Mouse (Mus musculus): ENCODE measurements around the gene Sp3. TPM values are rescaled to one million over a fixed set of nuclear protein-coding genes. Genes with fewer than 3 reads are reported as not detected.

The Sp3 gene
- polyA plus RNA-seq, 2 experiments: 19.0 to 35.0 TPM

DNA sequence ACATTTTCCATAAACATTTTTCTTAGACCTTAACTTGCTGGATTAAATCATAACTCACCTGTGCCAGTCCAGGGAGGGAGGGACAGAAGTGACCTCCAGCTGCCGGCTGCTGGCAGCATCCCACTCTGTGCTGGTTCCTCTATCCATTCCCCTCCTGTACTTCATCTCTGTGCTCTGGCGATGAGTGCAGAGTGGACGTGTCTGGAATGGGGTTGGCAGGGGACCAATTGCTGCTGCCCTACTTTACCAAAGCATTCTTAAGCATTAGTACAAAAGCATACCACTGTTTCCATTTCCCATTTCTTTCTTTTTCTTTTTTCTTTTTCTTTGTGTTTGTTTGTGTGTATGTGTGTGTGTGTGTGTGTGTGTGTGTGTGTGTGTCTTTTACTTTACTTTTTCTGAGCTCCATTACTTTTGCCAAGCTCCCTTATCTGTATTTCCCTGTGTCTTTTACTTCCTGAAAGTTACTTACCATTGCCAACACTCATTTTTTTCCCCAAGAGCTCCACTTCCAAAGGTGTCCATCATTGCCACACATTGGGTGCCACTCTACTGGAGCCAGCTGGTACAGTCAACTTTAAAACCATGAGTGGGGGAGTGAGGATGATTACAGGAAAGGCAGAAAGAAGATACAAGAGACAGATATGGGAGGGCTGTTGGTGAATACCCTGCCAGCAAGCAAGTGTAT lies 82.0 kb downstream of the Sp3 start:
- Histone ChIP-seq H3K27me3 (ENCODE audit: control insufficient read depth, insufficient read depth, low read length) (no peaks in the 10 kb centered on the region), H3K4me2 (ENCODE audit: low read depth) (no peak overlapping the region), H3K9me3 (ENCODE audit: control insufficient read depth, low read length) (no peaks in the 10 kb centered on the region), H3K36me3 (replicated peaks; ENCODE audit: control insufficient read depth, insufficient read depth, low read depth) (no peaks in the 10 kb centered on the region), H3K27ac (no peak overlapping the region), H3K4me1 (replicated peaks; ENCODE audit: control insufficient read depth in 2 of 2, insufficient read depth in 2 of 2, low read length in 1 of 2) (no peaks in the 10 kb centered on the region), H3K9ac (replicated peaks) (no peak overlapping the region), H3K4me3 (ENCODE audit: insufficient read depth in 1 of 2, low read depth in 2 of 2, low read length in 2 of 2) (no peak overlapping the region)
- DNase-seq (ENCODE audit: low read depth in 3 of 3, low spot score in 3 of 3) (no peak), ATAC-seq (ENCODE audit: insufficient read depth) (no peak)
- 72% methylated on average over 3 of the region's 3 CpGs for WGBS (ENCODE audit: insufficient replicate concordance)
- TF ChIP-seq CTCF (IDR thresholded peaks at IDR 0.05; ENCODE audit: low read depth): no peak
- TF ChIP-seq EP300 (IDR thresholded peaks at IDR 0.05; ENCODE audit: low read depth): no peak

DNA sequence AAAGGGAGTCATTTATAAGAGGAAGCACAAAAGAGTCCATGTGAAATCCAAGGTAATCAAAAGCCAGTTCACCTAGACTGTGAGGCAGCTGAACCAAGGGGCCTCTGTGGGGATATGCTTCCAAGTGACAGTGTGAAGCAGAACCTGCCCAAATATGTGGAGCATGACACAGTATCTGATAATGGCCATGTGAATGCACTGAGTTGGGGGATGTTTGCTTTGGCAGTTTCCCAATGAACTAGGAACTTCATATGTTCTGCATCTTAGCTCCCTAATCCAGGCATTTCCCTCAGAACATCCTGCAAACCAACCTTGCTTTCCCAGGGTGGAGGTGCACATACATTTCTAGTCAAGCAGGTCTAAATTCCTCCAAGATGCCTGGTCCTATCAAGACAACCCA lies 90.4 kb downstream of the Sp3 start:
- TF ChIP-seq CTCF (IDR thresholded peaks at IDR 0.05; ENCODE audit: low read depth) (no peak), EP300 (IDR thresholded peaks at IDR 0.05; ENCODE audit: low read depth) (no peak)
- H3K4me2 ChIP-seq (ENCODE audit: low read depth): no peak overlapping the region
- H3K27me3 ChIP-seq (ENCODE audit: control insufficient read depth, insufficient read depth, low read length): no peaks in the 10 kb centered on the region

More for the DNA sequence above, 90.4 kb downstream of the Sp3 start:
- Histone ChIP-seq H3K4me1 (replicated peaks; ENCODE audit: control insufficient read depth in 2 of 2, insufficient read depth in 2 of 2, low read length in 1 of 2) (peaks cover 0 to 12% of the 10 kb centered on the region in 2 experiments; a peak in 2 of 4 replicates), H3K9me3 (ENCODE audit: control insufficient read depth, low read length) (no peaks in the 10 kb centered on the region), H3K36me3 (replicated peaks; ENCODE audit: control insufficient read depth, insufficient read depth, low read depth) (no peaks in the 10 kb centered on the region), H3K4me3 (ENCODE audit: insufficient read depth in 1 of 2, low read depth in 2 of 2, low read length in 2 of 2) (no peak overlapping the region), H3K9ac (replicated peaks) (no peak overlapping the region), H3K27ac (no peak overlapping the region)
- ATAC-seq (ENCODE audit: insufficient read depth) (no peak), DNase-seq (ENCODE audit: low read depth in 3 of 3, low spot score in 3 of 3) (no peak)

Small RNAs within 50 kb of the gene (microRNA-seq; reads per million reads assigned to microRNA genes)
- gene Gm25960: not detected

Other genes starting within 250 kb of the Sp3 start
- not detected in 2 replicates for gene Gm11084, start 6.3 kb upstream of the Sp3 start, polyA plus RNA-seq (2012; rRNA removed)
- not detected in 2 replicates for gene Gm11084, start 6.3 kb upstream of the Sp3 start, polyA plus RNA-seq (2014; fragmentation: Nextera tagmentation; extraction: Ambion mirVana)
- 16.0 and 25.2 TPM in 2 replicates for gene Ola1, start 238.5 kb upstream of the Sp3 start, polyA plus RNA-seq (2012; rRNA removed)
- gene Ola1, start 238.5 kb upstream of the Sp3 start, polyA plus RNA-seq (2014; fragmentation: Nextera tagmentation; extraction: Ambion mirVana): 43.0 and 44.6 TPM in 2 replicates